Mouse (Mus musculus) stomach, embryonic 14.5 days (tissue): ENCODE measurements around the gene Praf2. TPM values are rescaled to one million over a fixed set of nuclear protein-coding genes. Genes with fewer than 3 reads are reported as not detected.
"Not testable (repeated sequence)": the region's sequence is repeated elsewhere in the genome, so short reads cannot be mapped to it uniquely, and the experiment has no call there.

Source experiments
- ATAC-seq: fragments of 200-750 bp; cut with Nextera tagmentation; 2 replicates; pipeline ENCODE4 v1.8.0; 2017; ENCODE audit warnings: low read depth, moderate TSS enrichment; ENCODE audit not compliant: insufficient number of reproducible peaks, insufficient read depth, low FRiP score
- H3K27ac ChIP-seq: fragments of 300-500 bp; sonication (generic); 2 replicates; pipeline ENCODE4 v1.5.1; 2014; ENCODE audit warnings: mild to moderate bottlenecking, low read length, moderate library complexity, mixed read lengths
- H3K27me3 ChIP-seq: fragments of 300-500 bp; sonication (generic); 2 replicates; pipeline ENCODE4 v1.6.1; 2014; ENCODE audit warnings: low read length, control low read depth, mixed read lengths; ENCODE audit not compliant: control insufficient read depth, insufficient read depth
- H3K36me3 ChIP-seq: fragments of 300-500 bp; sonication (generic); 2 replicates; pipeline ENCODE4 v1.6.1; 2014; ENCODE audit warnings: mild to moderate bottlenecking, control low read depth, low read length, moderate library complexity, mixed read lengths; ENCODE audit not compliant: control insufficient read depth, insufficient read depth
- H3K4me1 ChIP-seq: fragments of 300-500 bp; sonication (generic); 2 replicates; pipeline ENCODE4 v1.6.1; 2014; ENCODE audit warnings: low read length, control low read depth, mixed read lengths; ENCODE audit not compliant: control insufficient read depth, insufficient read depth
- H3K4me2 ChIP-seq: fragments of 300-500 bp; sonication (generic); replicated peaks from 2 replicates; pipeline ENCODE4 v1.6.1; 2014; ENCODE audit warnings: low read depth, low read length, control low read depth
- H3K4me3 ChIP-seq: fragments of 300-500 bp; sonication (generic); 2 replicates; pipeline ENCODE4 v1.5.1; 2014; ENCODE audit warnings: low read depth, low read length, control low read depth
- H3K9ac ChIP-seq: fragments of 300-500 bp; sonication (generic); replicated peaks from 2 replicates; pipeline ENCODE4 v1.6.1; 2014; ENCODE audit warnings: low read depth, mild to moderate bottlenecking, control low read depth, low read length, moderate library complexity, mixed read lengths
- H3K9me3 ChIP-seq: fragments of 300-500 bp; sonication (generic); 2 replicates; pipeline ENCODE4 v1.6.1; 2016; ENCODE audit warnings: low read depth, low read length, control low read depth; ENCODE audit not compliant: control insufficient read depth
- WGBS: fragments of 180-500 bp; shearing (Covaris S2); extraction: QIAGEN DNeasy Blood & Tissue Kit; methylation state at CpG from one replicate; pipeline ENCODE4 v1.1.7; 2014; 5-methylcytosine and 5-hydroxymethylcytosine counted together
- polyA plus RNA-seq: library from polyadenylated mRNA; unstranded; fragments of >200 nt; fragmentation: Nextera tagmentation; extraction: Ambion mirVana; gene quantifications from 2 replicates; pipeline ENCODE4 v1.2.1, GENCODE M21; 2014

Gene Praf2
- polyA plus RNA-seq, 1 experiment from 2014 or later = 95.7 TPM

DNA sequence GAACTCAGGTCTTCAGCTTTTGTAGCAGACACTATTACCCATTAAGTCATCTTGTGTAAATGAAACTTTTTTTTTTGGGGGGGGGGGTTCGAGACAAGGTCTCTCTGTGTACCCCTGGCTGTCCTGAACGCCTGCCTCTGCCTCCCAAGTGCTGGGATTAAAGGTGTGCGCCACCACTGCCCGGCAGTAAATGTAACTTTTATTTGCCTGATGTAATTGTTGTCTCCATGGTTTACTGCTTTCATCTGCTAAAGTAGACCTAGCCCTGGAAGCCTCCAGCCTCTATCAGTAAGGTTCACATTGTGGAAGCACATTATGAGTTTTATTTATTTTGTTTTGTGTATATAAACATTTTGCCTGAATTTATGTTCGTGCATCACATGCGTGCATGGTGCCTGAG is 31.7 kb upstream of the Praf2 start:
- ATAC-seq = peak; percentile 8; the same call in 1 of the 2 replicates
- no peaks in the 10 kb centered on the region for H3K27me3 ChIP-seq
- peak overlapping the region; percentile 52; the same call in 1 of the 2 replicates for H3K4me3 ChIP-seq
- no peaks in the 10 kb centered on the region for H3K36me3 ChIP-seq
- H3K27ac ChIP-seq = no peak overlapping the region
- H3K9ac ChIP-seq = no peak overlapping the region
- no peaks in the 10 kb centered on the region for H3K4me1 ChIP-seq
- no peaks in the 10 kb centered on the region for H3K9me3 ChIP-seq
- peak overlapping the region; percentile 25; the same call in 1 of the 2 replicates for H3K4me2 ChIP-seq
- WGBS = 43% methylated on average over 6 of the region's 6 CpGs

GRCm38 (mm10) chrX:7696954-7697381 is 31.3 kb upstream of the Praf2 start, which contains the start of gene Gpkow:
Gene Gpkow (plus strand): TSS chrX:7697131.
- Histone ChIP-seq H3K9ac (peak within 1 kb of the TSS; percentile 57), H3K27ac (0 out of 2 replicates have a peak within 1 kb of the TSS, but pooled peaks have one; percentile 44), H3K27me3 (no peaks in the 10 kb centered on the region), H3K4me1 (no peaks in the 10 kb centered on the region), H3K4me2 (peak within 1 kb of the TSS; percentile 47), H3K4me3 (peak within 1 kb of the TSS; percentile 52), H3K9me3 (no peaks in the 10 kb centered on the region), H3K36me3 (no peaks in the 10 kb centered on the region)
- peak; percentile 96 for ATAC-seq
- WGBS = 9% methylated on average over 33 of the region's 33 CpGs

GRCm38 (mm10) chrX:7713764-7714134 is 14.5 kb upstream of the Praf2 start:
- H3K9me3 ChIP-seq, H3K9ac ChIP-seq, H3K4me1 ChIP-seq, ATAC-seq, H3K36me3 ChIP-seq, H3K27ac ChIP-seq, H3K27me3 ChIP-seq: not testable (repeated sequence)
- Histone ChIP-seq H3K4me2 (peak overlapping the region; percentile 39; the same call in 1 of the 2 replicates), H3K4me3 (peak overlapping the region; percentile 27)
- 30% methylated on average over 4 of the region's 12 CpGs for WGBS

- Histone ChIP-seq H3K4me3 (peak within 1 kb of the TSS; percentile 27), H3K4me2 (peak within 1 kb of the TSS; percentile 39; the same call in 1 of the 2 replicates)
- not testable (repeated sequence) for H3K9ac ChIP-seq, H3K4me1 ChIP-seq, H3K27ac ChIP-seq, H3K27me3 ChIP-seq, H3K36me3 ChIP-seq, H3K9me3 ChIP-seq
- 23% methylated on average over 25 of the region's 60 CpGs for WGBS
- ATAC-seq = peak; percentile 97
Measured at GRCm38 (mm10) chrX:7714135-7714899, 13.9 kb upstream of the Praf2 start, which contains the start of gene Wdr45. Gene Wdr45 (plus strand): TSS chrX:7714333.

DNA sequence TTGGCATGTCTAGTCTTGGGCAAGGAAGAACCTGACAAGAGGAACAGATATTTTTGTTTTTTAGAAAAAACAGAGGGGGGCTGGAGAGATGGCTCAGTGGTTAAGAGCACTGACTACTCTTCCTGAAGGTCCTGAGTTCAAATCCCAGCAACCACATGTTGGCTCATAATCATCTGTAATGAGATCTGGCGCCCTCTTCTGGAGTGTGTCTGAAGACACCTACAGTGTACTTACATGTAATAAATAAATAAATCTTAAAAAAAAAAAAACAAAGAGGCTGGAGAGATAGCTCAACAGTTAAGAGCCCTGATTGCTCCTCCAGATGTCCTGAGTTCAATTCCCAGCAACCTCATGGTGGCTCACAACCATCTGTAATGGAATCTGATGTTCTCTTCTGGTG is 12.2 kb upstream of the Praf2 start:
- 33% methylated on average over 1 of the region's 1 CpGs for WGBS
- H3K4me2 ChIP-seq, H3K9me3 ChIP-seq, H3K36me3 ChIP-seq, H3K27ac ChIP-seq, H3K4me1 ChIP-seq, H3K9ac ChIP-seq, ATAC-seq, H3K27me3 ChIP-seq, H3K4me3 ChIP-seq: not testable (repeated sequence)

DNA sequence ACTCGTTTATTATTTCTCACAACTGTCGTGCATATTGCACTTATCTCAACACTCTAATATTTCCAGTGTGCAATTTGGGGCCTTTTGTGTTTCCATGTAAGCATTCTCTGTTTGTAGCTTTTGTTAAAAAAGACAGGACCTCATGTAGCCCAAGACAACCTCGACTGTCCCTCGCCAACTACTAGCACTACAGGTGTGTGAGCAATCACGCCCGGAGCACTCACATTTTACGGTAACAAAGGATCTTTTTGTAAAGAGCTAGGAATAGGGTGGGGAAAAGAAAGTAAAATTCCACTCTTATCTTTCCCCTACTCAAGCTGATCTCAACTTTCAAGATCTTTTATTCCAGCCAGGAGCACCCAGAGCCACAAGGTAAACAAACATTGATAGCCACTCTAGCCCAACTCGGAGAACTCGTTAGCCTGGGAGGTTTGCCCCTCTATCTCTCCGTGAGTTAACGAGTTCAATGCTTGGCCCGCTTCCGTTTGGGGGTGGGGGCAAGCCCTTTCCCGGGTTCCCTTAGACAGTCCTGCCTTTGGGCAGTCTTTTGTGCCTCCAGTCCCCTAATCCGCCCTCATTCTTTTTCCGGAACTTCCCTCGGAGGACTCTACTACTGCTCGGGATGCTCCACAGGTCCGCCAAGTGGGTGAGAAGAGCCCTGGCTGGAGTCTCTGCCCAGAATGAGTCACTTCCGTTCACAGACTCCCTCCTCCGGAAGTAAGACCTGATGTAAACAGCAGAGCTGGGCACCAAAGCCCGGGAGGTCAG is 6.5 kb upstream of the Praf2 start, which contains the start of gene Gm45208:
TSS of gene Gm45208 (plus strand) at position 732 of the 768 bp plus-strand sequence.
- peak; percentile 88 for ATAC-seq

DNA sequence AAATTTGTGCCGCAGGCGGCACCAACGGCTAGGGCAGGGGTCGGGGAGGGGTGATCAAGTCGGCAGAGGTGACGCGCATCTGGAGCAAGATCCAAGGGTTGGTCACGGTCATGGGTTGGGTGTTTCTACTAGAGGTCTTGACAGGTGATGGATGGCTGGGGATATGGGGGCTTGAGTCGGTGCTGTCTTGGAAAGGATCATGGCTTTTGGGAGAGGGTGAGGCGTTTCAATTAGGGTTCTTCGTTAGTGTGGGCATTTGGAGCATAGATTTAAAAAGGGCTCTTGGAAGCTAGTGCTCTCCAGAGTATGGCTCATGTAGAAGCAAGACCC is 6.0 kb upstream of the Praf2 start:
- WGBS = 10% methylated on average over 11 of the region's 11 CpGs
- Histone ChIP-seq H3K4me3 (peak overlapping the region; percentile 52), H3K36me3 (no peaks in the 10 kb centered on the region; the same call in none of the 2 replicates), H3K9ac (peak overlapping the region; percentile 53), H3K9me3 (no peaks in the 10 kb centered on the region), H3K27ac (peak overlapping the region; percentile 94; the same call in 1 of the 2 replicates), H3K4me2 (peak overlapping the region; percentile 62), H3K4me1 (0 out of 2 replicates have a peak, but pooled peaks cover 3% of the 10 kb centered on the region), H3K27me3 (no peaks in the 10 kb centered on the region)
- ATAC-seq = no peak

More for the DNA sequence above, 6.5 kb upstream of the Praf2 start, which contains the start of gene Gm45208:
- Histone ChIP-seq H3K27me3 (no peaks in the 10 kb centered on the region), H3K27ac (peak within 1 kb of the TSS; percentile 94), H3K4me1 (0 out of 2 replicates have a peak, but pooled peaks cover 3% of the 10 kb centered on the region), H3K9ac (peak within 1 kb of the TSS; percentile 53), H3K4me2 (peak within 1 kb of the TSS; percentile 62), H3K9me3 (no peaks in the 10 kb centered on the region), H3K4me3 (peak within 1 kb of the TSS; percentile 52), H3K36me3 (no peaks in the 10 kb centered on the region; the same call in none of the 2 replicates)
- WGBS = 20% methylated on average over 22 of the region's 22 CpGs

GRCm38 (mm10) chrX:7722691-7723090 is 5.5 kb upstream of the Praf2 start:
- H3K4me2 ChIP-seq = peak overlapping the region; percentile 62
- ATAC-seq = no peak
- no peak overlapping the region for H3K27ac ChIP-seq
- 0 out of 2 replicates have a peak overlapping the region, but pooled peaks have one; percentile 53 for H3K9ac ChIP-seq
- H3K4me3 ChIP-seq = peak overlapping the region; percentile 52
- no peaks in the 10 kb centered on the region for H3K9me3 ChIP-seq
- no peaks in the 10 kb centered on the region for H3K27me3 ChIP-seq
- H3K4me1 ChIP-seq = 0 out of 2 replicates have a peak, but pooled peaks cover 3% of the 10 kb centered on the region
- 19% methylated on average over 4 of the region's 4 CpGs for WGBS
- H3K36me3 ChIP-seq = no peaks in the 10 kb centered on the region; the same call in none of the 2 replicates
